Mouse (Mus musculus): ENCODE results near the gene Galr2.

GRCm38 (mm10) chr11:116250898-116251297, 29.8 kb upstream of the Galr2 start:
- TF ChIP-seq CTCF (IDR thresholded peaks at IDR 0.05; ENCODE audit: borderline replicate concordance, insufficient read depth, low read depth, low read length) (no peak), POLR2A (IDR thresholded peaks at IDR 0.05; ENCODE audit: borderline replicate concordance, insufficient read depth, low read length) (no peak)
